Mouse (Mus musculus) lung, postnatal 14 days (tissue): ENCODE measurements around the gene Ppp1r9a.

Experiments
- DNase-seq: peaks from one replicate; pipeline ENCODE4 v3.0.0; 2021

Gene Ppp1r9a

DNA sequence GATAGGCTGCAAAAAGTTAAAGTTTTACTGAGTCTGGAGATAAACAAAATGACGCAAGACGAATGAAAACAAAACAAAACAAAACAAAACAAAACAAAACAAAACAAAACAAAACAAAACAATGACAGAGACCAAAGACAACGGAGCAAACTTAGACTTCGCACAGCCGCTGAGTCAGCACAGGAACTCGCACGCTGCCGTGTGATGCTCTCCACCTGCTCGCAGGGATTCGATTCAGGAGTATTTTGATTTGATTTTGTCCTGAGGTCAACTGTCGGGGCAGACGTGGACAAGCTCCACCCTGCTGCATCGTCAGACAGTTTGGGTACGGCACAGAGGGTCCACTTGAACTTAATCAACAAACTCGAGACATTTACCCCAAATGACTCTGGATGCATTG lies 105.9 kb downstream of the Ppp1r9a start:
- DNase-seq: no peak

DNA sequence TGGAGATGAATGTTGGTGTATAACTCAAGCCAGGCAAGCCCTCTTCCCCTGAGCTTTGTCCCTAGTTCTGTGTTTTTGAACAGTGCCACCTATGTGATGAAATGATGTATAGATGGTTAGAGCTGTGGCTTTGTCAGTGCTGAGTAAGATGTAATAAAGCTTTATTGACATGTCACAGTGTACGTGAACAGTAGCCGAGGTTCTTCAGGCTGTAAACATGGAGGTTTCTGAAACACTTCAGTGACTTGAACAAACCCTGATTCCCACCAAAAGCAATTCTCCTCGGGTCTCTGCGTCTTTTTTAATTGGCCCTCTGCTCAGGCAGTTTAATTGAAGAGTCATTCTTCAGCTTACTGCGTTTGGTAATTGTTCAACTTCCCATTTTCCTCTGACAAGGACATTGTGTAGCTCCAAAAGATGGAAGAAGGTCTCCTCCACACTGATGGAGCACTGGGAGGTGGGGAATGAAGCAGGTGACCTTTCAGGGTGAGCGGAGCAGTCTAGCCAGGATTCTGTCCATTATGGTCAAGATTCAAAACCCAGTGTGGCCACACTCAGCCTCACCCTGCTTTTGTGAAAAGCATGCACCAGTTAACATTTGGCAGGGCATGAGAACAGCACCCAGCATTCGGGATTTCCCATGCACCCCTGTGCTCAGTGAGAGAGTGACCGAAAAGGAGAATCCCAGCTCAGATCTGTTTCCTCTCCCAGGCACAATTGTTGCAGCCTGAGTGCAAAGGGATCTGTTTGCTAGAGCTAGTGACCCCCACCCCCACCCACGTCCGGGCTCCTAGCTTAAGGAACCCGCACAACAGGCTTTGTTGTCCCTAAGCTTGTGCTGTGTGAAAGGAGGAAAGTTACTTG lies 108.1 kb downstream of the Ppp1r9a start:
- no peak for DNase-seq

- DNase-seq: no peak
These were observed 110.1 kb downstream of the Ppp1r9a start for GRCm38 (mm10) chr6:5012794-5013193.

- DNase-seq: no peak
These were observed 111.8 kb downstream of the Ppp1r9a start for GRCm38 (mm10) chr6:5014567-5014966.

DNA sequence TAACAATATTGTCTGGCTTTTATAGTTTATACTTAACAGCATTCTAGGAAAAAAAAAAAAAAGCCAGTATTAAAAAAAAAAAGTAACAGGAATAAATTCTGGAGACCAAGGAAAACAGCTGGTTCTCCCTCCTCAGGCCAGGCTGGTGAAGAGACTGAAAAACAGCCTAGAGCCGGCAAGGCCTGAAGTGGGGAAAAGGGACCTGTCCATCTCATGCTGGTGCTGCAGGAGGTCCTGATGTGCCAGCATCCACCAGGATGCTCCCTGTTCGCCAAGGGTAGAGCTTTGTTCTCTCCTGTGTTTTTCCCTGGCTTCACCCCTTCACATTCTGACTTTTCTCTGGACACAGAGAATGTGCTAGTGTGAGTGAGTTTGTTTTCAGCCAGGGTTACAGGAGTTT lies 112.5 kb downstream of the Ppp1r9a start:
- no peak for DNase-seq

GRCm38 (mm10) chr6:5017945-5018511 lies 115.3 kb downstream of the Ppp1r9a start:
- DNase-seq: no peak

DNA sequence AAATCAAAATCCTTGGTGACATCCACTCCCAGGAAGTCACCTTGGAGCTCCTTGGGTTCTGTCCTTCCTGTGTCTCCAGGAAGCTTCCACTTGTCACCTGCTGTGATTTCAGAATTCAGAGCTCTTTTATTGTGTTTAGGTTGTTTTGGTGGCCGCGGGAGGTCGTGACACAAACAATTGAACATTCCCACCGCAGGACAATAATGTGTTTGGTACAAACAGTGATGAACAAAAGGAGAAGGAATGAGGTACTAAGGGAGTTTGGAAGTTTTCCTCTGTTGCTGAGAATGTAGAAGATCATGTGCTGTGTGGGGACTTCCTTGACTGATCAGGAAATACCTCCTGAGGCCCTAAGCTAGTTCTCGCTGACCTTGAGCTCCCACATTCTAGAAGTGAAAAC lies 116.5 kb downstream of the Ppp1r9a start:
- no peak for DNase-seq

DNA sequence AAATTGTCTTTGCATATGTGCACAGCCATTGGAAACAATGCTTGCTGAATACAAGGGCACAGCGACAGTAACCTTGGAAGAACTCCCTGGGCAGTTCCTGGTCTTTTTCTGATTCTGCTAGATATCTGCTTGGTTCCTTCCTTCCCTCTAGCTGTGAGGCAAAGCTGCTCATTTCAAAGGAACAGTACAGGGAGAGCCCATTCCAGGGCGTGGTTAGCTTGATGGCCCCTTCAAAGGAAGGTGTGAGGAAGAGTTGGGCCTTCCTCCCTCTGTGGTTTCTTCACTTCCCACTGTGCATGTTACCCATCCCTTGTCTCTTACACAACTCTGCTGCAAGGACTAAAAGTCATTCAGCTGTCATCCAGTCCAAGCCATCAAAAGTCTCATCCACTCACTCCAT lies 117.3 kb downstream of the Ppp1r9a start:
- DNase-seq: no peak

GRCm38 (mm10) chr6:5020510-5020909 lies 117.8 kb downstream of the Ppp1r9a start:
- DNase-seq: no peak

- no peak for DNase-seq
These were observed 120.0 kb downstream of the Ppp1r9a start for GRCm38 (mm10) chr6:5022677-5023076.

- DNase-seq: no peak
These were observed 122.2 kb downstream of the Ppp1r9a start for GRCm38 (mm10) chr6:5024893-5025292.

- no peak for DNase-seq
These were observed 124.1 kb downstream of the Ppp1r9a start for GRCm38 (mm10) chr6:5026772-5027171.

GRCm38 (mm10) chr6:5027213-5027612 lies 124.5 kb downstream of the Ppp1r9a start:
- DNase-seq: no peak

GRCm38 (mm10) chr6:5027801-5028200 lies 125.1 kb downstream of the Ppp1r9a start:
- DNase-seq: no peak

- no peak for DNase-seq
These were observed 126.6 kb downstream of the Ppp1r9a start for GRCm38 (mm10) chr6:5029205-5029927.

DNA sequence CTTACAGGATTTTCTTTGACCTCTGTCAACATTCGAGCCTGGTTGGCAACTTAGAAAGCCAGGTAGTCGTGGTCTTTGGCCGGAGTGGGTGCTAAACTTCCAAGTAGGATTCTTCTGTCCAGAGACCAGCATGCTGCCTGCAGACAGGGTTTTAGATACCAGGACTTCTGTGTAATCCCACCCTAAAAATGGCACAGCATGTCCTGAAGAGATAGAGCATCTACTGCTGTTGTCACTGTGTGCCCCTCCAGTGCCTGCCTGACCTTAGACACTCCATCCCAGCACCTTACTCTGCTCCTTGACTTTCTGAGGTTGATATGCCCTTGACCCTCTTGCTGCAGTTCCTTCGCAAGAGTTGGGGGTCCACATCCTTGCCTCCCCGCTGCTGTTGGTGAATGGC lies 127.2 kb downstream of the Ppp1r9a start:
- DNase-seq: no peak

- no peak for DNase-seq
These were observed 130.4 kb downstream of the Ppp1r9a start for GRCm38 (mm10) chr6:5032986-5033633.

- no peak for DNase-seq
These were observed 134.5 kb downstream of the Ppp1r9a start for GRCm38 (mm10) chr6:5037225-5037624.

DNA sequence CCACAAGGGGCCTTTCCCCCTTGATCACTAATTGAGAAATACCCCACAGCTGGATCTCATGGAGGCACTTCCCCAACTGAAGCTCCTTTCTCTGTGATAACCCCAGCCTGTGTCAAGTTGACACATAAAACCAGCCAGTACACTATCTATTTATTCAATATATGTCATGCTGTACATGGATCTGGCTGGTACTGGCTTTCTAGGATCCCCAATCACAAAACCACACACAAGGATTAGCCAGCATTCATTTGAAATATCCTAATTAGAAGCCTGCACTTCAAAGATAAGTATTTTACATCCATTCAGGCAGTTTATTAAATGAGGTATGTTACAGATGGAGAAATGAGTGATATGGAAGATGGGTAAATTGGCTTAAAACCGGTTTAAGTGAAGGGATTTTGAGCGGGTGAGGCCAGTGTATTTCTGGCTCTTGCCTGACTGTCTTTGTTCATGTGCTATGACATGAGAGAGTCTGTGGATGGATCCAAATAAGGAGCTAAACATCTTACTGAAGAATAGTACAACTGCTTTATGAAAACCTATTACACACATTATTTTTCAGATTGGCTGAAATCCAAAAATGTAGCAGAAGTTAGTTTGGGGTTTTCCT lies 135.5 kb downstream of the Ppp1r9a start:
- no peak for DNase-seq

GRCm38 (mm10) chr6:5039316-5039715 lies 136.6 kb downstream of the Ppp1r9a start:
- DNase-seq: no peak

DNA sequence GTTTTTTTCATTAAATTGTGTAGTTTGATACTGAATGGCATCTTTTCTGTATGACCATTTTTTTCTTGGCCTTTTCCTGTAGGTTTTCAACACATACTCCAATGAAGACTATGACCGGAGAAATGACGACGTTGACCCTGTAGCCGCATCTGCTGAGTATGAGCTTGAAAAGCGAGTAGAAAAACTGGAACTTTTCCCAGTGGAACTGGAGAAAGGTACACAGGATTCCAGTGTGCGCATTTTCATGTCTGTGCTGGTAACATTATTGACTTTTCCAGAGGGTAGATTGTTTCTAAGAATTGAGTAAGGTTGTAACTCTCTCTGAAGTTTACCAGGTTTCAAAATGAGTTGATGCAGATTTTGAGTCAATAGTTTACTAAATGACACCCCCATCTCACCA lies 143.1 kb downstream of the Ppp1r9a start:
- no peak for DNase-seq

- no peak for DNase-seq
These were observed 145.3 kb downstream of the Ppp1r9a start for GRCm38 (mm10) chr6:5048025-5048424.

- DNase-seq: no peak
These were observed 149.6 kb downstream of the Ppp1r9a start for GRCm38 (mm10) chr6:5052309-5052708.
